Mouse (Mus musculus): Measurements from ENCODE around the gene Anapc5. TPM values are rescaled to one million over a fixed set of nuclear protein-coding genes. Genes with fewer than 3 reads are reported as not detected.
A peak's percentile ranks its signal among the peaks of the same experiment; 100 is the strongest.

Anapc5 gene
- polyA plus RNA-seq, 1 experiment from 2014 or later = 451 TPM

DNA sequence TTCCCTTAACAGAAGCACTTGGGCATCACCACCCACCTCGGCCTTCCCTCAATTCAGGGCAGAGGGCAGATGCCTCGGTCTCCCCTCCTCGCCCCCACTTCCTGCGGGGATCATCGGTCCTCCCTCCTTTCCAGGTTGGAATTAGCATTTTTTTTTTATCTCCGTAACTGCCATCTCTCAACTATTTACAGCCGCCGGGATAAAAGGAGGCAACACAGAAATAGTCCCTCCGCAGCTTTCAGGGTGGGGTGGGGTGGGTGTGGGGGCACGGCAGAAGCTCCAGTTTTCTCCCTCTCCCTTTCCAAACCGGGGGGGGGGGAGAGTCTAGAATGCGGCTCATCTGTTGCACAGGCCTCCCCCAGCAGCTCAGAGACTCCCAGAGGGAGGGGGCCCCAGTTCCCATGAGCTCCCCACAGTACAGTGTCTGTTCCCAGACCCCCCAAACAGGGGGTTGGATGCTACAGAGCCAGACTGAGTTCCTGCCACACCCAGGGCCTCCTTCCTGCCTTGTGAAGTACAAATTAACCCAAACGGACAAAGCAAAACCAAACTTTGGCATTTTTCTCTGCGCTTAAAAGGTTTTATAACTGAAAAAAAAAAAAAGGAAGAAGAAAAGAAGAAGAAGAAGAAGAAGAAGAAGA lies 45.4 kb downstream of the Anapc5 start:
- Histone ChIP-seq H3K27me3 (replicated peaks) (no peaks in the 10 kb centered on the region), H3K36me3 (no peaks in the 10 kb centered on the region; the same call in 1 of the 2 replicates), H3K9me3 (replicated peaks) (no peaks in the 10 kb centered on the region), H3K9ac (replicated peaks) (no peak overlapping the region), H3K4me3 (replicated peaks) (no peak overlapping the region), H3K4me2 (no peak overlapping the region), H3K27ac (replicated peaks) (no peak overlapping the region), H3K4me1 (peaks cover 26% of the 10 kb centered on the region)
- 83% methylated on average over 14 of the region's 14 CpGs for WGBS
- ATAC-seq (ENCODE audit: low FRiP score) = no peak

DNA sequence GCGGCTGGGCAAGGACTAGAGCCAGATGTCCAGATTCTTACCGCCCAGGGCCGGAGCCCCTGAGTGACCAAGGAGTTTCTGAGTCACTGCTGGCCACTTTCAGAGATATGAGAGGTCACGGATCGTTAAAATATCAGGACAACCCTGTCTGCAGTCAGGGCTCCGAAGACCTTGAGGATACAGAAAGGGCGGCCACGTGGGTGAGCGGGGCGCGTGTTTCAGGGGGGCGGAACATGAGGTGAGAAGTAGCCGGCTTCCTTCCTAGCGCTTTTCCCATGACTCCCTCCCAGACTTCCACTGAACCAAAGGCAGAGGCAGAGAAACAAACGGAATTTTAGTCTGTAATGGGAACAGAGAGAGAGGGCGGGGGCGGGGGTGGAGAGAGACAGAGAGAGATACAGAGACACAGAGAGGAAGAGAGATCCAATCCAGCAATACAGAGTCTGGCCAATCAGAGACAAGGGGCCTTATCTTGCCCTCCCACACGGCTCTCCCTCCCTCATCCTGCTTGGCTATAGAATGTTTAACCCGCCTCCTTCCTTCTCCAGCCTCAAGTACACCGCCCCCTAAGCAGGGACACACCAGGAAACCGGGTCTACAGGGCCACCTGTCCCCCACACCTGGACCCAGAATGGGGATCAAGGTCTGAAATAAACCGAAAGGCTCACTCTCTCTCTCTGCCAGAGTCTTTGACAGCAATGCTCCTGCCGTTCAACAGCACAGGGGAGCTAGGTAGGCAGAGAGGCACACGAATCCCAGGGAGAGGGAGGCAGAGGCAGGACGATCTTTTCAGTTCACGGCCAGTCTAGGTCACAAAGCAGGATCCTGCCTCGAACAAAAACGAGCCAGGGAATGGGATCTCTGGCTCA lies 46.2 kb downstream of the Anapc5 start:
- Histone ChIP-seq H3K4me3 (replicated peaks) (no peak overlapping the region), H3K27me3 (replicated peaks) (no peaks in the 10 kb centered on the region), H3K27ac (replicated peaks) (no peak overlapping the region), H3K36me3 (no peaks in the 10 kb centered on the region; the same call in 1 of the 2 replicates), H3K9ac (replicated peaks) (no peak overlapping the region), H3K4me2 (no peak overlapping the region), H3K4me1 (peaks cover 29% of the 10 kb centered on the region), H3K9me3 (replicated peaks) (no peaks in the 10 kb centered on the region)
- WGBS = 82% methylated on average over 28 of the region's 28 CpGs
- ATAC-seq (ENCODE audit: low FRiP score) = no peak

DNA sequence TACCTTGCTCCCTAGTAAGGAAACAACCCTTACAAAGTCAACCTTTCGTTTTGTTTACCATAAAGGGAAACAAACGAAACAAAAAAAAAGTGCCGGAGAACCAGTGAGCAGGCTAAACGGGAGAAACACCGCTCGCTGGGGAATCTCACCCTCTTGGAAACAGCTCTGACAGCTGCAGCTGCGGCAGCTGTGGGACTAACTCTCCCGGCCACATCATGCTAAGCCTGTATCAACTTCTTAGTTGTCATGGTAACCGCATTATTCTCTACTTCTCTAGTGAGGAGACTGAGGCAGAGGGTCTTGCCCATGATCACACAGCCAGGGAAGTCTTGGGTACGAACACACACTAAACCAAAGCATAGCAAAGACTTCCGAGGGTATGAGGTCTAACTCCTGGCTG lies 47.4 kb downstream of the Anapc5 start:
- no peaks in the 10 kb centered on the region; the same call in none of the 2 replicates for H3K36me3 ChIP-seq
- ATAC-seq (ENCODE audit: low FRiP score) = no peak
- H3K4me3 ChIP-seq (replicated peaks) = no peak overlapping the region
- no peak overlapping the region for H3K9ac ChIP-seq (replicated peaks)
- no peak overlapping the region for H3K27ac ChIP-seq (replicated peaks)
- no peak overlapping the region for H3K4me2 ChIP-seq
- 84% methylated on average over 11 of the region's 11 CpGs for WGBS
- no peaks in the 10 kb centered on the region for H3K27me3 ChIP-seq (replicated peaks)
- H3K9me3 ChIP-seq (replicated peaks) = no peaks in the 10 kb centered on the region
- peaks cover 23% of the 10 kb centered on the region for H3K4me1 ChIP-seq

DNA sequence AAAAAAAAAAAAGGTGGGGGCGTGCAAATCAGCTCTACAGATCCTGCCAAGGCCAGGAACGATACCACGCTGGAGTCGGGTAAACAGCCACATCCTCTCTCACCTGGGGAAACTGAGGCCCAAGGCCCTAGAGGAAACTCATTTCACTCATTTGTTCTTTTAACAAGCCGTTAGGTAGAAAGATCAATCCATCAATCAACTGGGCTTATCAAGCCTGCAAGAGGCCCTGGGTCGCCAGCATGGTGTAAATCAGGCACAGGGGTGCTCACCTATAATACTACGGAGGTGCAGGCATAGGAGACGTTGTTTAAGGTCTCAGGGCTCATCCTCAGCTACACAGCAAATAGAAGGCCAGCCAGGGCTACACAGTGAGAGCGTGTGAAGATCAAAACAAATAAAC lies 49.7 kb downstream of the Anapc5 start:
- Histone ChIP-seq H3K9me3 (replicated peaks) (no peaks in the 10 kb centered on the region), H3K27ac (replicated peaks) (no peak overlapping the region), H3K36me3 (no peaks in the 10 kb centered on the region; the same call in none of the 2 replicates), H3K27me3 (replicated peaks) (no peaks in the 10 kb centered on the region), H3K4me1 (peaks cover 9% of the 10 kb centered on the region), H3K9ac (replicated peaks) (no peak overlapping the region), H3K4me3 (replicated peaks) (no peak overlapping the region), H3K4me2 (no peak overlapping the region)
- no peak for ATAC-seq (ENCODE audit: low FRiP score)
- WGBS = 87% methylated on average over 9 of the region's 9 CpGs

DNA sequence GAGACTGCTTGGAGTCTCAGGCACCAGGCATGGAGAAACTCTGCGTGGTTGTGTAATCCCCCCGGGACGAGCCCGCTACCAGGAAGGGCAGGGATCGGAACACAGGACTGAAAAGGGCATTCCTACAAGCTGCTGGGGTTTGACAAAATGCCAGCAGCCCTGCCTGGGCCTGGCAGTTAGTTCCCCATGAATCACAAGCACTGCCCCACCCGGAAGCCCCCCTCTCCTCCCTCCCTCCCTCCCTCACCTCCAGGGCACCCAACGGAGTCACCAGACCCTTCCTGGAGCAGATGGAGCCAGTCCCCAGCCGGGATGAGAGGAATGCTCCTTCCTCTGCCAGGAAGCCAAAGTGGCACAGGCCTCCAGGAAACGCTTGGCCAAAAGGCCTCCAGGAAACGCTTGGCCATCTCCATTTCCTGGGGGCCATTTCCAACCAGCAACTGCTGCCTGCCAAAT lies 50.3 kb downstream of the Anapc5 start:
- 57% methylated on average over 10 of the region's 10 CpGs for WGBS
- peak overlapping the region; percentile 16; the same call in 1 of the 2 replicates for H3K4me2 ChIP-seq

DNA sequence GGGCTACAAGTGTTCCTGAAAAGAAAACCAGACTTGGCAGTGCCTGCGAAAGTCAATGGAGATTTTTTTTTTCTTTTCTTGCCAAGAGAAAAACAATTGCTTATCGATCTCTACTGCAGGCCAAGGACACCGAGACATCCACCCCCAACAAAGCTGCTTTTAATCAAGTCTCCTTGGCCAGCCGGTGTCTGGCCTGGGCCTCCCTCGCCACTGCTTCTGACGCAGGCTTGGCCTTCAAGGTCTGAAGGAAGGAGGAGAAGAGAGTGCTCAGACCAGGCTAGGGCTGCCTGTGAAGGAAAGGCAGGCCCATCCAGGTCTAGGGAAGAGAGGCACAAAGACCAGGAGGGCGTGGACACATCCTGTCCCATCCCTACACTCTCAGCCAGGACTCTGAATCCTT lies 50.8 kb downstream of the Anapc5 start:
- Histone ChIP-seq H3K4me2 (no peak overlapping the region), H3K4me3 (replicated peaks) (no peak overlapping the region), H3K4me1 (peaks cover 9% of the 10 kb centered on the region), H3K36me3 (no peaks in the 10 kb centered on the region; the same call in none of the 2 replicates), H3K9me3 (replicated peaks) (no peaks in the 10 kb centered on the region), H3K27ac (replicated peaks) (peak overlapping the region; percentile 58), H3K27me3 (replicated peaks) (no peaks in the 10 kb centered on the region), H3K9ac (replicated peaks) (no peak overlapping the region)
- 67% methylated on average over 7 of the region's 7 CpGs for WGBS
- ATAC-seq (ENCODE audit: low FRiP score) = no peak

More for the DNA sequence above, 50.3 kb downstream of the Anapc5 start:
- Histone ChIP-seq H3K27me3 (replicated peaks) (no peaks in the 10 kb centered on the region), H3K9me3 (replicated peaks) (no peaks in the 10 kb centered on the region), H3K9ac (replicated peaks) (0 out of 2 replicates have a peak overlapping the region, but pooled peaks have one; percentile 7), H3K27ac (replicated peaks) (peak overlapping the region; percentile 58; the same call in 1 of the 2 replicates), H3K4me3 (replicated peaks) (no peak overlapping the region), H3K4me1 (peaks cover 9% of the 10 kb centered on the region), H3K36me3 (no peaks in the 10 kb centered on the region; the same call in none of the 2 replicates)
- peak; percentile 31; the same call in 1 of the 2 replicates for ATAC-seq (ENCODE audit: low FRiP score)

DNA sequence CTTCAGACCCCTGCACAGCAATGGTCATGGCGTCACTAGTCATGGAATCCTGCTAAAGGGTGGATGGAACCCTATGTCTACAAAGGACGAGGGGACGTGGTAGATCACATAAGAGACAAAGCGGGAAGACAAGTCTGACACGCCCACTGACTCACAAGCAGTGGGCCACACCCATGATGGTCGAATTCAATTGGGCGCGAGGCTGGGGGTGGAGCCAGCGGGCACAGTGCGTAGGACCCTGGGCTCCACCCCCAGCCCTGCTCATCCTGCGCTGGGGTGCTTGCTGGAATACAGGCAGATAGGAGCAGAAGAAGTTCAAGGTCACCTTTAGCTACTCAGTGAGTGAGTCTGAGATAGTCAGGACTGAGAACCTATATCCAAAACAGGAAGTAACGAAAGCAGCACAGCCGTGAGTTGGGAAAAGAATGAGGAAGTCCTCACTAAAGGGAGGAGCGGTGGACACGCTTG lies 52.0 kb downstream of the Anapc5 start:
- H3K9me3 ChIP-seq (replicated peaks) = no peaks in the 10 kb centered on the region
- ATAC-seq (ENCODE audit: low FRiP score) = no peak
- H3K9ac ChIP-seq (replicated peaks) = no peak overlapping the region
- no peak overlapping the region for H3K27ac ChIP-seq (replicated peaks)
- peaks cover 9% of the 10 kb centered on the region for H3K4me1 ChIP-seq
- no peaks in the 10 kb centered on the region for H3K27me3 ChIP-seq (replicated peaks)
- no peaks in the 10 kb centered on the region; the same call in none of the 2 replicates for H3K36me3 ChIP-seq
- H3K4me2 ChIP-seq = no peak overlapping the region
- H3K4me3 ChIP-seq (replicated peaks) = no peak overlapping the region
- 90% methylated on average over 15 of the region's 15 CpGs for WGBS

DNA sequence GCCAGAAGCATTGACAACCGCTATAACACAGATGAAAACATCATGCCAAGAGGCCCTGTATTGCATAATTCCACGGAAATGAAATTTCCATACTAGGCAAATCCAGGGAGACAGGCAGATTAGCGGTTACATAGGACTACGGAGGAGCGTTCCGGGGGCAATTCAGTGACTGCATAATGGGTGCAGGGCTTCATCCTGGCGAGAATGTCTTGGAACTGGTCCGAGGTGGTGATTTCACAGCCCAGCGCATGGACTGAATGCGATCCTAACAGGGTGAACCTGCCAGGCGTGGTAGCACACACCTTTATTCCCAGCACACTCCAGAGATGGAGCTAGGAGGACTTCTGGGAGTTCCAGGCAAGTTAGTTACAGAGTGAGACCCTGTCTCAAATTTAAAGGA lies 53.9 kb downstream of the Anapc5 start:
- no peak overlapping the region for H3K4me3 ChIP-seq (replicated peaks)
- no peak for ATAC-seq (ENCODE audit: low FRiP score)
- H3K36me3 ChIP-seq = peaks cover 12% of the 10 kb centered on the region
- 89% methylated on average over 11 of the region's 11 CpGs for WGBS
- peaks cover 9% of the 10 kb centered on the region for H3K4me1 ChIP-seq
- H3K9ac ChIP-seq (replicated peaks) = no peak overlapping the region
- no peaks in the 10 kb centered on the region for H3K27me3 ChIP-seq (replicated peaks)
- no peaks in the 10 kb centered on the region for H3K9me3 ChIP-seq (replicated peaks)
- H3K27ac ChIP-seq (replicated peaks) = no peak overlapping the region
- H3K4me2 ChIP-seq = no peak overlapping the region

DNA sequence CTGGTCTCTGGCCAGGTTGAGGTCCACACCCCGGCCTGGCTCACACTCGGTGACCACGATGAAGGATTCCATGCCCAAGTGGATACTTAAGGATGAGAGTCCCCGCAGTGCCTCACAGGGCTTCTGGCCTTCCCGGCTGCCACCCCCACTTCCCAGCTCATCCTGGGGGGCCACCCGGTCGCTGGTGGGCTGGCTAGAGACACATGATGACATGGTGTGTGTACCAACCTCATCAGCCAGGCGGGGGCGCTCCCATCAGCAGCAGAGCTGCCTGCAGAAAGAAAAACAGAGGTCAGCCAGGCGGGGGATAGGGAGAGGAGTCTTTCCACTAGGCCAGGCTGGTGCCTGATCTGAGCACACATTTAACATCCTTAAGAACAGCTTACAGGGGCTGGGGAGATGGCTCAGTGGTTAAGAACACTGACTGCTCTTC lies 57.1 kb downstream of the Anapc5 start:
- no peak for ATAC-seq (ENCODE audit: low FRiP score)
- H3K4me2 ChIP-seq = no peak overlapping the region
- 60% methylated on average over 10 of the region's 10 CpGs for WGBS

DNA sequence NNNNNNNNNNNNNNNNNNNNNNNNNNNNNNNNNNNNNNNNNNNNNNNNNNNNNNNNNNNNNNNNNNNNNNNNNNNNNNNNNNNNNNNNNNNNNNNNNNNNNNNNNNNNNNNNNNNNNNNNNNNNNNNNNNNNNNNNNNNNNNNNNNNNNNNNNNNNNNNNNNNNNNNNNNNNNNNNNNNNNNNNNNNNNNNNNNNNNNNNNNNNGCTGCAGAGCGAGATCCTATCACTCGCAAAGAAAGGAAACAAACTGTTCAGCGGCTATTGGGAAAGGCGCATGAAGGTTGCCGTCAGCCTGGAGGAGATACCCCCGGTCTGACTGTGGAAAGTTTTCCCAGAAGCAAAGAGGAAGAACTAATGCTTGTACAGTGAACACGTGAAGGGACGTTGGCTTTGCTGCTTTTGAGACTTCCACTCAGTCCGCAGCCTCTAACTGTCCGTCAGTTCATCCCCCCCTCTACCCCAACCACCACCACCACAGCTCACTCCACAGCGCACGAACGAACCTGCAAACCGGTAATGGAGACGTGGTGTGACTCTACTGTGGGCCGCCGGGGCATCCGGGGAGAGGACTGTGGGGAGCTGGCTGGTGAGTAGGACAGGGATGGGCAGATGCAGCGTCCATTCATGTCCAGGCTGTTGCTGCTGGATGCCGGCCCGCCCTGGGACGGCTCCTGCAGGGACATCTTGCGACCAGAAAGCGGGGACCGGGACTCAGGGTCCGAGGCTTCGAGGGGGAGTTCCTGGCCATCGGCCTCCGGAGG lies 57.7 kb downstream of the Anapc5 start:
- H3K27ac ChIP-seq (replicated peaks) = no peak overlapping the region
- H3K36me3 ChIP-seq = peaks cover 31% of the 10 kb centered on the region
- no peaks in the 10 kb centered on the region for H3K4me1 ChIP-seq
- WGBS = 88% methylated on average over 29 of the region's 29 CpGs
- H3K9me3 ChIP-seq (replicated peaks) = no peaks in the 10 kb centered on the region
- H3K9ac ChIP-seq (replicated peaks) = no peak overlapping the region
- no peaks in the 10 kb centered on the region for H3K27me3 ChIP-seq (replicated peaks)
- ATAC-seq (ENCODE audit: low FRiP score) = no peak
- H3K4me2 ChIP-seq = no peak overlapping the region
- no peak overlapping the region for H3K4me3 ChIP-seq (replicated peaks)

More for the DNA sequence above, 57.1 kb downstream of the Anapc5 start:
- Histone ChIP-seq H3K27me3 (replicated peaks) (no peaks in the 10 kb centered on the region), H3K9me3 (replicated peaks) (no peaks in the 10 kb centered on the region), H3K9ac (replicated peaks) (no peak overlapping the region), H3K27ac (replicated peaks) (no peak overlapping the region), H3K4me1 (no peaks in the 10 kb centered on the region), H3K36me3 (peaks cover 25% of the 10 kb centered on the region), H3K4me3 (replicated peaks) (no peak overlapping the region)

DNA sequence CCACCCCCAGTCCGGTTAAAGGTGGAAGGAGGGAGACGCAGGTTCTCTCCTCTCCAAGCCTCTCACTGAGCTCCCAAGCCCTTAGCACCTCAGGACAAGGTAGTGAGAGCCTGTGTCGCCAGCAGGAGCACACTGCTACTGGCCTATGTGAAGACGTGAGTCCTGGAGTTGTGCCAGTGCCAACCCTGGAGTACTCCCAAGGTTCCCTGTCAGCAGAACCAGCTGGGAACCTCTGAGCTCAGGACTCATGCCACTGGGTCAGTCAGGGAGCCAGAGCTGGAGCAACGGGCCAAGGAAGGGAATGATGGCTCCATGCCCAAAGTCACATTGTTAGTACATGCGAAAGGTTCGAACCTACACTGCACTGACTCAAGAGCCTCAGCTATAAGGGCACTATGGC lies 64.5 kb downstream of the Anapc5 start:
- Histone ChIP-seq H3K27ac (replicated peaks) (no peak overlapping the region), H3K4me1 (no peaks in the 10 kb centered on the region), H3K4me2 (no peak overlapping the region), H3K27me3 (replicated peaks) (no peaks in the 10 kb centered on the region), H3K9ac (replicated peaks) (no peak overlapping the region), H3K36me3 (peaks cover 65% of the 10 kb centered on the region), H3K4me3 (replicated peaks) (no peak overlapping the region), H3K9me3 (replicated peaks) (no peaks in the 10 kb centered on the region)
- no peak for ATAC-seq (ENCODE audit: low FRiP score)
- 87% methylated on average over 7 of the region's 7 CpGs for WGBS
